Mouse (Mus musculus): ENCODE results near the gene Nos1. TPM values are rescaled to one million over a fixed set of nuclear protein-coding genes. Genes with fewer than 3 reads are reported as not detected.

Gene Nos1
- polyA plus RNA-seq, 1 experiment = 0.15 TPM

- TF ChIP-seq CTCF (IDR thresholded peaks at IDR 0.05; ENCODE audit: control insufficient read depth, insufficient read depth, low read length) (no peak), POLR2A (IDR thresholded peaks at IDR 0.05; ENCODE audit: borderline replicate concordance, control insufficient read depth, low read depth, low read length) (no peak)
- no peak overlapping the region for H3K4me3 ChIP-seq (replicated peaks; ENCODE audit: control insufficient read depth, low read depth, low read length)
Measured at GRCm38 (mm10) chr5:117841651-117842347, 61.0 kb downstream of the Nos1 start.

DNA sequence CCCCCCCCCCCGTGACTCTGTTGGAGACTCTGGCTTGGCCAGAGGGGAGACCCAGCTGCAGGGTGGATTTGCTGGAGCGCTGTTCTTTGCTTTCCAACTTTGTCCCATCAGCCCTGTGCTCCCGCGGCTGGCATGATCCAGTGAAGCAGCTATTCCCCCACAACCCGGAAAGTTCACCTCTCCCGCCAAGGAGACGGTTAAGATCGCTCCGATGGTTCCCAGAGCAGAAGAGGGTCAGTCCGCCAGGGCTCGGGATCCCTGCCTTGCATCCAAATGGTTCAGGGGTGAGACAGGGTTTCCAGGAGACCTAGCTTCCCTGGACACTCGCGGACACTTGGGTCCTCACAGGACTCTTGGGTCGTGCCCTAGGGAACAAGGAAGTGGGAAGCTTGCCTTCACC is 61.9 kb downstream of the Nos1 start:
- H3K4me3 ChIP-seq (replicated peaks; ENCODE audit: control insufficient read depth, low read depth, low read length) = no peak overlapping the region
- H3K4me1 ChIP-seq (ENCODE audit: control insufficient read depth, insufficient read depth, low read length) = no peaks in the 10 kb centered on the region
- no peak overlapping the region for H3K27ac ChIP-seq (ENCODE audit: control insufficient read depth, insufficient read depth, low read depth, low read length, poor library complexity)
- TF ChIP-seq CTCF (IDR thresholded peaks at IDR 0.05; ENCODE audit: control insufficient read depth, insufficient read depth, low read length) (no peak), POLR2A (IDR thresholded peaks at IDR 0.05; ENCODE audit: borderline replicate concordance, control insufficient read depth, low read depth, low read length) (no peak)
- 10% methylated on average over 14 of the region's 14 CpGs for WGBS

More at GRCm38 (mm10) chr5:117841651-117842347, 61.0 kb downstream of the Nos1 start:
- no peak overlapping the region for H3K27ac ChIP-seq (ENCODE audit: control insufficient read depth, insufficient read depth, low read depth, low read length, poor library complexity)
- WGBS = 5% methylated on average over 44 of the region's 44 CpGs
- H3K4me1 ChIP-seq (ENCODE audit: control insufficient read depth, insufficient read depth, low read length) = no peaks in the 10 kb centered on the region

DNA sequence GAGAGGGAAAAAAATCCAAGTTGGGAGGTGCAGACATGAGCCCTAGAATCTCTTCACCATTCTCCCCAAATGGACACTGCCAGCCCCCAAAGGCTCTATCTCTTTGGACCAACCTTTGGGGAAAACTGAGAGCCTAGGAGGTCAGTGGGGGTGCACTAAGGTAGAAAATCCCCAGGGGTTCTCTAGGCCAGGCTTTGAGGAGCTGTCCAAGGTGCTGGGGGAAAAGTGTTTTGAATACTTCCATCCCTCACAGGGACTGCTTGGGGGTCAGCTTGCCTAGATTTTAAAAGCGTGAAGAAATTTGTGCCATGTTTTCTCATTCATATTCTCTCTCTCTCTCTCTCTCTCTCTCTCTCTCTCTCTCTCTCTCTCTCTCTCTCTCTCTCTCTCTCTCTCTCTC is 63.8 kb downstream of the Nos1 start:
- WGBS = 15% methylated on average over 1 of the region's 1 CpGs
- Histone ChIP-seq H3K27ac (ENCODE audit: control insufficient read depth, insufficient read depth, low read depth, low read length, poor library complexity) (no peak overlapping the region), H3K4me3 (replicated peaks; ENCODE audit: control insufficient read depth, low read depth, low read length) (no peak overlapping the region), H3K4me1 (ENCODE audit: control insufficient read depth, insufficient read depth, low read length) (no peaks in the 10 kb centered on the region)
- no peak for TF ChIP-seq CTCF (IDR thresholded peaks at IDR 0.05; ENCODE audit: control insufficient read depth, insufficient read depth, low read length)
- no peak for TF ChIP-seq POLR2A (IDR thresholded peaks at IDR 0.05; ENCODE audit: borderline replicate concordance, control insufficient read depth, low read depth, low read length)

DNA sequence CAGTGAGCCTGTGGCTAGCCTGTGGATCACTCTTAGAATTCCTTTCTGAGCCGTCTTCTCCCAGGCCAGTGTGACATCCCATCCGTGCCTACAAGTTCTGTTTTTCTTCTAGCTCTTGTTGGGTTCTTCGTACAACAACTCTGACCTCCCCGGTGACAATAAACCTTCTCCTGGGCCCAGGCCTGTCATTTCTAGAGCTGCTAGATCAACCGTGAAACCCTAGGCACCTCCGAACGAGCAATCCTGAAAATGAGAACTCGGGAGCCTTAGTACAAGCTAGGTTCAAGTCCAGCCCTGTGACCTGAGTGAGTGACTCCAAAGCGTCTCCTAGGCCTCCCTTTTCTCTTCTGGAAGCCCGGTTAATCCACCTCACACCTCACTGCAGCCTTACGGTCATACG is 69.6 kb downstream of the Nos1 start:
- TF ChIP-seq CTCF (IDR thresholded peaks at IDR 0.05; ENCODE audit: control insufficient read depth, insufficient read depth, low read length) (no peak), POLR2A (IDR thresholded peaks at IDR 0.05; ENCODE audit: borderline replicate concordance, control insufficient read depth, low read depth, low read length) (no peak)
- Histone ChIP-seq H3K4me1 (ENCODE audit: control insufficient read depth, insufficient read depth, low read length) (no peaks in the 10 kb centered on the region), H3K4me3 (replicated peaks; ENCODE audit: control insufficient read depth, low read depth, low read length) (no peak overlapping the region), H3K27ac (ENCODE audit: control insufficient read depth, insufficient read depth, low read depth, low read length, poor library complexity) (no peak overlapping the region)
- 70% methylated on average over 12 of the region's 12 CpGs for WGBS

- TF ChIP-seq CTCF (IDR thresholded peaks at IDR 0.05; ENCODE audit: control insufficient read depth, insufficient read depth, low read length) (no peak), POLR2A (IDR thresholded peaks at IDR 0.05; ENCODE audit: borderline replicate concordance, control insufficient read depth, low read depth, low read length) (no peak)
- no peak overlapping the region for H3K4me3 ChIP-seq (replicated peaks; ENCODE audit: control insufficient read depth, low read depth, low read length)
- no peak overlapping the region for H3K27ac ChIP-seq (ENCODE audit: control insufficient read depth, insufficient read depth, low read depth, low read length, poor library complexity)
- WGBS = 67% methylated on average over 10 of the region's 10 CpGs
- H3K4me1 ChIP-seq (ENCODE audit: control insufficient read depth, insufficient read depth, low read length) = no peaks in the 10 kb centered on the region
Measured at GRCm38 (mm10) chr5:117853741-117854140, 72.9 kb downstream of the Nos1 start.

DNA sequence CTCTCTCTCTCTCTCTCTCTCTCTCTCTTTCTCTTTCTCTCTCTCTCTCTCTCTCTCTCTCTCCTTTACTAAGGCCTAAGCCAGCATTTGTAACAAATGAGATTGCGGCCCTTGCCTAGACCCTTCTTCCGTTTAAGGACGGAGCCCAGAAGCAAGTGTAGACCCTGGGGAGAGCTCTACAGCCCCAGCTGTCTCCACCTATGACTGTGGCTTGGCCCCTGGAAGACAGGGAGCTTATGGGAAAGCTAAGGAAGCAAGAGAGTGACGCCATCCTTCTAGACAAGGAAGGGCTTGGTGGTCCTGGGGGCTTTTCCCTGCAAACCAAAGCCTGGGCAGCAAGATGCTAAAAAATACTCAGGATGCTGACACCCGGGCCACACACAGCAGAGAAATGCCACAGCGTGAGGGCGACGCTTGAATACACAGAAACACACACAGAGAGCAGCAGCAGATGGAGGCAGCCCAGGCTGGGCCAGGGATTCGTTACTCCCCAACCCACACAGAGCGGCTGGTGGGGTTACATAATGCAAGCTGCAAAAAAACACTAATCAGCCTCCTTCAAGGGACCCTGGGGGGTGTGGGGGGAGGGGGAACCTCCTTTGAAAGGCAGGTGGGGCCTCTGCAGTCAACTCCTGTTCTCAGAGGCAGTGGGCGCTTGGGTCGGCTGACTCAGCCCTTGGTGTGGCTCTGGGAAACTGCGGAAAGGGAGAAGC is 83.9 kb downstream of the Nos1 start:
- TF ChIP-seq POLR2A (IDR thresholded peaks at IDR 0.05; ENCODE audit: borderline replicate concordance, control insufficient read depth, low read depth, low read length) = no peak
- no peak for TF ChIP-seq CTCF (IDR thresholded peaks at IDR 0.05; ENCODE audit: control insufficient read depth, insufficient read depth, low read length)
- H3K4me1 ChIP-seq (ENCODE audit: control insufficient read depth, insufficient read depth, low read length) = no peaks in the 10 kb centered on the region
- H3K27ac ChIP-seq (ENCODE audit: control insufficient read depth, insufficient read depth, low read depth, low read length, poor library complexity) = no peak overlapping the region
- no peak overlapping the region for H3K4me3 ChIP-seq (replicated peaks; ENCODE audit: control insufficient read depth, low read depth, low read length)
- WGBS = 20% methylated on average over 13 of the region's 13 CpGs

DNA sequence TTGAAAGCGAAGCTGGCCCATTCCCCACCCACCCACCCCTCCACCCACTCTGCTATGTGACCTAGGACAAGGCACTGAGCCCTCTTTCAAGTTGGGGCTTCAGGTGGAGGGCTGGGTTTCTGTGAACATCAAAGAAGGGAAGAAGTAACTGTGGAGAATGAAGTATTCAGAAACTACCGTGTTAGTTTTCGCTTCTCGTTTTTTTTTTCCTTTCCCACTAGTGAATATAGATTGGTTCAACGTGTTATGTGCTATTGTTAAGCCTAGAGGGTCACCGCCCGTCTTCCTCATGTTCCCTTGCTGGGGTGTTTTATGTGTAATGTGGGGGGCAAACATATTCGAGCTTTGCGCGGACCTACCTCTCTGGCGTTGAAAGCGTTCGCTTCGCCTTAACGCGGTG is 85.0 kb downstream of the Nos1 start:
- Histone ChIP-seq H3K27ac (ENCODE audit: control insufficient read depth, insufficient read depth, low read depth, low read length, poor library complexity) (no peak overlapping the region), H3K4me3 (replicated peaks; ENCODE audit: control insufficient read depth, low read depth, low read length) (no peak overlapping the region), H3K4me1 (ENCODE audit: control insufficient read depth, insufficient read depth, low read length) (no peaks in the 10 kb centered on the region)
- 52% methylated on average over 16 of the region's 16 CpGs for WGBS
- TF ChIP-seq POLR2A (IDR thresholded peaks at IDR 0.05; ENCODE audit: borderline replicate concordance, control insufficient read depth, low read depth, low read length) = no peak
- TF ChIP-seq CTCF (IDR thresholded peaks at IDR 0.05; ENCODE audit: control insufficient read depth, insufficient read depth, low read length) = no peak

DNA sequence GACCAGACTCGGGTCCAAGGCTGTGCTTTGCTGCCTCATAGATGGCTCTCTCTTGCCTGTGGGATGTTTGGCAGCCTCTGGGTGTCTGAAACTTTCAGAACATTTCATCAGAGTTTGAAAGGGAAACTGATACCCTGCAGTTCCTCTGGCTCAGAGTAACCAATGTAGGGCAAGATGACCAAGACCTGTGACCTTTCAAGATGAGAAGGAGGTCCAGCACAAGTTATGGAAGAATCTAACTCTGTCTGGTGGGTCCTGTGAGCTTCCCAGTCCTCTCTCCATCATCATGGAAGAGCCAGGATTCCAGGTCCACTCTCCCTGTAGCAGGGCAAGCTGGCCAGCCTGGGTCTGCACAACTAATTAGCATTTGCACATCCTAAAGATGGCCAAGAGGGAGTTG is 90.8 kb downstream of the Nos1 start:
- WGBS = 57% methylated on average over 1 of the region's 1 CpGs
- no peak overlapping the region for H3K4me3 ChIP-seq (replicated peaks; ENCODE audit: control insufficient read depth, low read depth, low read length)
- TF ChIP-seq CTCF (IDR thresholded peaks at IDR 0.05; ENCODE audit: control insufficient read depth, insufficient read depth, low read length) (no peak), POLR2A (IDR thresholded peaks at IDR 0.05; ENCODE audit: borderline replicate concordance, control insufficient read depth, low read depth, low read length) (no peak)
- H3K4me1 ChIP-seq (ENCODE audit: control insufficient read depth, insufficient read depth, low read length) = no peaks in the 10 kb centered on the region
- no peak overlapping the region for H3K27ac ChIP-seq (ENCODE audit: control insufficient read depth, insufficient read depth, low read depth, low read length, poor library complexity)
